In the genomic region with DNA sequence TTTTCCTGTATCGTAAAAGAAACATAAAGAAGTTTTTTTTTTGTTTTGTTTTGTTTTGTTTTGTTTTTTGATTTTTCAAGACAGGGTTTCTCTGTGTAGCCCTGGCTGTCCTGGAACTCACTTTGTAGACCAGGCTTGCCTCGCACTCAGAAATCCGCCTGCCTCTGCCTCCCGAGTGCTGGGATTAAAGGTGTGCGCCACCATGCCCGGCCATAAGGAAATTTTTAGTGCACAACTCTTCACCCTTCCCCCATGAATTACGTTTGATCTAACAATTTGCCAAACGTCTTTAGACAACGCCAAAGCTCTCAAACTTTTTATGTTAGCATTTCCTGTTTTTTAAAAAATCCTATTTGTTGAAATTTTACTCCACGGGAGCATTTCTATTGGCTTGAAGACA, we compare ENCODE assay signal across 8 mouse cellular contexts. TPM values are rescaled to one million over a fixed set of nuclear protein-coding genes. Genes with fewer than 3 reads are reported as not detected.
DNase-seq lines count a peak whose midpoint lies in the region; ATAC-seq and TF ChIP-seq lines count a peak whose summit lies in the region.
"Not testable (repeated sequence)": the region's sequence is repeated elsewhere in the genome, so short reads cannot be mapped to it uniquely, and the experiment has no call there.

No protein-coding gene starts in this region.

- not testable (repeated sequence) for DNase-seq in MEL (ENCODE audit: low read depth, low spot score); hindbrain, embryonic 14.5 days (ENCODE audit: low spot score); layer of hippocampus, adult 2 months (ENCODE audit: low spot score in 2 of 2)
- peak; percentile 93 for DNase-seq in heart, adult 11 months

- H3K4me3 ChIP-seq in MEL (ENCODE audit: control insufficient read depth in 1 of 2, insufficient read depth in 1 of 2, low read depth in 2 of 2, low read length in 2 of 2) = peak overlapping the region; percentile 52 to 58
- H3K4me3 ChIP-seq in embryonic facial prominence, embryonic 13.5 days = peak overlapping the region; percentile 99
- H3K4me3 ChIP-seq in hindbrain, embryonic 14.5 days (replicated peaks; ENCODE audit: low read length) = peak overlapping the region; percentile 77; the same call in 1 of the 2 replicates
- H3K4me3 ChIP-seq in layer of hippocampus, adult 2 months = peak overlapping the region; percentile 100
- H3K4me3 ChIP-seq in liver, embryonic 16.5 days (ENCODE audit: low read depth, low read length) = peak overlapping the region; percentile 98
- H3K4me3 ChIP-seq in midbrain, embryonic 15.5 days = peak overlapping the region; percentile 83
- H3K4me3 ChIP-seq in stomach, embryonic 15.5 days (replicated peaks) = peak overlapping the region; percentile 98

- H3K9me3 ChIP-seq in MEL (replicated peaks; ENCODE audit: insufficient read depth, low read length); embryonic facial prominence, embryonic 13.5 days; hindbrain, embryonic 14.5 days (ENCODE audit: control insufficient read depth, low read length); liver, embryonic 16.5 days (replicated peaks; ENCODE audit: control insufficient read depth, low read length); midbrain, embryonic 15.5 days; stomach, embryonic 15.5 days: not testable (repeated sequence)

- not testable (repeated sequence) for TF ChIP-seq RAD21 in MEL (IDR thresholded peaks at IDR 0.05; ENCODE audit: low read depth, low read length)

- H3K27ac ChIP-seq in MEL (ENCODE audit: control insufficient read depth, low read depth, low read length) = peak overlapping the region; percentile 89
- H3K27ac ChIP-seq in embryonic facial prominence, embryonic 13.5 days = peak overlapping the region; percentile 99
- H3K27ac ChIP-seq in hindbrain, embryonic 14.5 days = peak overlapping the region; percentile 99
- peak overlapping the region; percentile 95 for H3K27ac ChIP-seq in layer of hippocampus, adult 2 months
- peak overlapping the region; percentile 99 for H3K27ac ChIP-seq in liver, embryonic 16.5 days (ENCODE audit: low read length)
- H3K27ac ChIP-seq in midbrain, embryonic 15.5 days = peak overlapping the region; percentile 96
- H3K27ac ChIP-seq in stomach, embryonic 15.5 days = peak overlapping the region; percentile 100

- peak overlapping the region; percentile 83 for H3K4me2 ChIP-seq in embryonic facial prominence, embryonic 13.5 days
- H3K4me2 ChIP-seq in hindbrain, embryonic 14.5 days (replicated peaks) = peak overlapping the region; percentile 86
- peak overlapping the region; percentile 96 for H3K4me2 ChIP-seq in liver, embryonic 16.5 days (ENCODE audit: low read depth, low read length)
- H3K4me2 ChIP-seq in midbrain, embryonic 15.5 days = peak overlapping the region; percentile 83
- H3K4me2 ChIP-seq in stomach, embryonic 15.5 days = peak overlapping the region; percentile 90

- ATAC-seq in embryonic facial prominence, embryonic 13.5 days (ENCODE audit: insufficient number of reproducible peaks, insufficient read depth, low FRiP score, low TSS enrichment, low read depth); hindbrain, embryonic 14.5 days (ENCODE audit: low FRiP score); liver, embryonic 16.5 days (ENCODE audit: low read depth); midbrain, embryonic 15.5 days (replicated peaks); stomach, embryonic 15.5 days (ENCODE audit: insufficient read depth, low FRiP score, low read depth): not testable (repeated sequence)

- TF ChIP-seq EP300 in MEL (IDR thresholded peaks at IDR 0.05; ENCODE audit: low read depth in 1 of 2, low read length in 2 of 2) = not testable (repeated sequence)

- TF ChIP-seq CTCF in MEL (IDR thresholded peaks at IDR 0.05 in 2 of 3, conservative IDR thresholded peaks at IDR 0.05 in 1 of 3; ENCODE audit: control insufficient read depth in 1 of 3, insufficient read depth in 1 of 3, low read depth in 2 of 3, low read length in 3 of 3, poor library complexity in 1 of 3, severe bottlenecking in 1 of 3); layer of hippocampus, adult 2 months (conservative IDR thresholded peaks at IDR 0.05): not testable (repeated sequence)

- 49% methylated on average over 10 of the region's 10 CpGs for WGBS in embryonic facial prominence, embryonic 13.5 days
- 51% methylated on average over 10 of the region's 10 CpGs for whole genome bisulfite sequencing in hindbrain, embryonic 14.5 days
- WGBS in liver, embryonic 16.5 days (ENCODE audit: insufficient replicate concordance) = 32% methylated on average over 10 of the region's 10 CpGs
- 48% methylated on average over 10 of the region's 10 CpGs for WGBS in midbrain, embryonic 15.5 days
- 40% methylated on average over 10 of the region's 10 CpGs for WGBS in stomach, embryonic 15.5 days

- H3K36me3 ChIP-seq in MEL (ENCODE audit: control insufficient read depth in 1 of 2, insufficient read depth in 2 of 2, low read length in 2 of 2) = peaks cover 0 to 13% of the 10 kb centered on the region in 2 experiments
- H3K36me3 ChIP-seq in embryonic facial prominence, embryonic 13.5 days = peaks cover 43% of the 10 kb centered on the region
- peaks cover 43% of the 10 kb centered on the region for H3K36me3 ChIP-seq in hindbrain, embryonic 14.5 days (replicated peaks; ENCODE audit: control insufficient read depth, insufficient read depth)
- peaks cover 23% of the 10 kb centered on the region for H3K36me3 ChIP-seq in liver, embryonic 16.5 days (ENCODE audit: control insufficient read depth, insufficient read depth)
- peaks cover 20% of the 10 kb centered on the region for H3K36me3 ChIP-seq in midbrain, embryonic 15.5 days (replicated peaks)
- peaks cover 32% of the 10 kb centered on the region for H3K36me3 ChIP-seq in stomach, embryonic 15.5 days

- not testable (repeated sequence) for H3K27me3 ChIP-seq in MEL (ENCODE audit: control insufficient read depth in 1 of 2, insufficient read depth in 2 of 2, low read length in 2 of 2); embryonic facial prominence, embryonic 13.5 days; hindbrain, embryonic 14.5 days (ENCODE audit: control insufficient read depth, insufficient read depth, low read length); liver, embryonic 16.5 days (ENCODE audit: control insufficient read depth, insufficient read depth, low read depth, low read length); midbrain, embryonic 15.5 days (replicated peaks); stomach, embryonic 15.5 days (replicated peaks)

- H3K79me2 ChIP-seq in MEL (ENCODE audit: control insufficient read depth, insufficient read depth, low read length, poor library complexity) = peaks cover 31% of the 10 kb centered on the region

- H3K9ac ChIP-seq in MEL (ENCODE audit: control insufficient read depth, low read depth, low read length, poor library complexity, severe bottlenecking) = peak overlapping the region; percentile 62
- not testable (repeated sequence) for H3K9ac ChIP-seq in embryonic facial prominence, embryonic 13.5 days; hindbrain, embryonic 14.5 days; midbrain, embryonic 15.5 days; stomach, embryonic 15.5 days
- peak overlapping the region; percentile 97; the same call in 1 of the 2 replicates for H3K9ac ChIP-seq in liver, embryonic 16.5 days (ENCODE audit: low read depth, low read length)

- not testable (repeated sequence) for TF ChIP-seq POLR2A in MEL (IDR thresholded peaks at IDR 0.05; ENCODE audit: control insufficient read depth in 1 of 2, insufficient read depth in 1 of 2, low read depth in 1 of 2, low read length in 2 of 2, poor library complexity in 1 of 2)

- peaks cover 0 to 12% of the 10 kb centered on the region in 2 experiments; a peak in 2 of 4 replicates for H3K4me1 ChIP-seq in MEL (ENCODE audit: control insufficient read depth in 1 of 2, insufficient read depth in 2 of 2, low read length in 2 of 2)
- H3K4me1 ChIP-seq in embryonic facial prominence, embryonic 13.5 days = peaks cover 38% of the 10 kb centered on the region
- H3K4me1 ChIP-seq in hindbrain, embryonic 14.5 days (replicated peaks; ENCODE audit: control insufficient read depth, insufficient read depth, low read length) = peaks cover 30% of the 10 kb centered on the region
- H3K4me1 ChIP-seq in liver, embryonic 16.5 days (ENCODE audit: control insufficient read depth, low read depth, low read length) = peaks cover 34% of the 10 kb centered on the region
- peaks cover 52% of the 10 kb centered on the region for H3K4me1 ChIP-seq in midbrain, embryonic 15.5 days
- H3K4me1 ChIP-seq in stomach, embryonic 15.5 days = peaks cover 36% of the 10 kb centered on the region

RNA-seq across cellular contexts. Expression of gene Cfl1, which starts 0.5 kb away (rescaled TPM):
- 880 and 979 TPM in 2 replicates for total RNA-seq in MEL (2012; rRNA removed)
- 1,000 to 10,000 TPM in 1 of 2 experiments, not detected in 1; 2,037 TPM for polyA plus RNA-seq in MEL (2012; ENCODE audit: insufficient read depth in 1 of 2, insufficient read length in 2 of 2, low read depth in 1 of 2, low replicate concordance in 2 of 2, missing spikeins in 1 of 2)
- 2,535 and 2,700 TPM in 2 replicates for polyA plus RNA-seq in embryonic facial prominence, embryonic 13.5 days (2015; fragmentation: Nextera tagmentation; extraction: Ambion mirVana)
- polyA plus RNA-seq in hindbrain, embryonic 14.5 days (2014; fragmentation: Nextera tagmentation; extraction: Ambion mirVana) = 3,620 and 3,763 TPM in 2 replicates
- 1,000 to 10,000 TPM; 1,280 to 1,287 TPM for total RNA-seq in layer of hippocampus, adult 2 months (2021)
- polyA plus RNA-seq in liver, embryonic 16.5 days (2015; fragmentation: Nextera tagmentation; extraction: Ambion mirVana) = 930 and 955 TPM in 2 replicates
- 3,624 and 3,631 TPM in 2 replicates for polyA plus RNA-seq in midbrain, embryonic 15.5 days (2015; fragmentation: Nextera tagmentation; extraction: Ambion mirVana)
- polyA plus RNA-seq in stomach, embryonic 15.5 days (2015; fragmentation: Nextera tagmentation; extraction: Ambion mirVana) = 2,358 and 2,394 TPM in 2 replicates

RNA-seq across cellular contexts. Expression of gene Mus81, which starts 1.5 kb away (rescaled TPM):
- 34.3 and 38.9 TPM in 2 replicates for total RNA-seq in MEL (2012; rRNA removed)
- 10 to 100 TPM in 1 of 2 experiments, not detected in 1; 50.5 TPM for polyA plus RNA-seq in MEL (2012; ENCODE audit: insufficient read depth in 1 of 2, insufficient read length in 2 of 2, low read depth in 1 of 2, low replicate concordance in 2 of 2, missing spikeins in 1 of 2)
- 42.5 and 43.7 TPM in 2 replicates for polyA plus RNA-seq in embryonic facial prominence, embryonic 13.5 days (2015; fragmentation: Nextera tagmentation; extraction: Ambion mirVana)
- 40.0 and 41.7 TPM in 2 replicates for polyA plus RNA-seq in hindbrain, embryonic 14.5 days (2014; fragmentation: Nextera tagmentation; extraction: Ambion mirVana)
- 10 to 100 TPM; 40.9 to 42.9 TPM for total RNA-seq in layer of hippocampus, adult 2 months (2021)
- 12.7 and 15.6 TPM in 2 replicates for polyA plus RNA-seq in liver, embryonic 16.5 days (2015; fragmentation: Nextera tagmentation; extraction: Ambion mirVana)
- polyA plus RNA-seq in midbrain, embryonic 15.5 days (2015; fragmentation: Nextera tagmentation; extraction: Ambion mirVana) = 54.3 and 60.2 TPM in 2 replicates
- 35.6 and 36.3 TPM in 2 replicates for polyA plus RNA-seq in stomach, embryonic 15.5 days (2015; fragmentation: Nextera tagmentation; extraction: Ambion mirVana)

RNA-seq across cellular contexts. Expression of gene 1700020D05Rik, which starts 13.9 kb away (rescaled TPM):
- total RNA-seq in MEL (2012; rRNA removed) = 0.19 and 0.23 TPM in 2 replicates
- under 1 TPM in 1 of 2 experiments, not detected in 1; 0.78 TPM for polyA plus RNA-seq in MEL (2012; ENCODE audit: insufficient read depth in 1 of 2, insufficient read length in 2 of 2, low read depth in 1 of 2, low replicate concordance in 2 of 2, missing spikeins in 1 of 2)
- polyA plus RNA-seq in embryonic facial prominence, embryonic 13.5 days (2015; fragmentation: Nextera tagmentation; extraction: Ambion mirVana) = not detected in 2 replicates
- 0.21 and 0.58 TPM in 2 replicates for polyA plus RNA-seq in hindbrain, embryonic 14.5 days (2014; fragmentation: Nextera tagmentation; extraction: Ambion mirVana)
- 1 to 10 TPM; 6.2 to 9.1 TPM for total RNA-seq in layer of hippocampus, adult 2 months (2021)
- polyA plus RNA-seq in liver, embryonic 16.5 days (2015; fragmentation: Nextera tagmentation; extraction: Ambion mirVana) = 0.09 and 0.14 TPM in 2 replicates
- 0.17 TPM in 1 of 2 replicates, not detected in the other for polyA plus RNA-seq in midbrain, embryonic 15.5 days (2015; fragmentation: Nextera tagmentation; extraction: Ambion mirVana)
- polyA plus RNA-seq in stomach, embryonic 15.5 days (2015; fragmentation: Nextera tagmentation; extraction: Ambion mirVana) = not detected in 2 replicates

RNA-seq across cellular contexts. Expression of gene Efemp2, which starts 16.0 kb away (rescaled TPM):
- 7.5 and 10.4 TPM in 2 replicates for total RNA-seq in MEL (2012; rRNA removed)
- 10 to 100 TPM in 1 of 2 experiments, not detected in 1; 17.7 TPM for polyA plus RNA-seq in MEL (2012; ENCODE audit: insufficient read depth in 1 of 2, insufficient read length in 2 of 2, low read depth in 1 of 2, low replicate concordance in 2 of 2, missing spikeins in 1 of 2)
- 200 and 207 TPM in 2 replicates for polyA plus RNA-seq in embryonic facial prominence, embryonic 13.5 days (2015; fragmentation: Nextera tagmentation; extraction: Ambion mirVana)
- polyA plus RNA-seq in hindbrain, embryonic 14.5 days (2014; fragmentation: Nextera tagmentation; extraction: Ambion mirVana) = 37.8 and 41.1 TPM in 2 replicates
- 10 to 100 TPM; 13.2 to 14.1 TPM for total RNA-seq in layer of hippocampus, adult 2 months (2021)
- polyA plus RNA-seq in liver, embryonic 16.5 days (2015; fragmentation: Nextera tagmentation; extraction: Ambion mirVana) = 13.5 and 15.8 TPM in 2 replicates
- polyA plus RNA-seq in midbrain, embryonic 15.5 days (2015; fragmentation: Nextera tagmentation; extraction: Ambion mirVana) = 41.3 and 45.9 TPM in 2 replicates
- polyA plus RNA-seq in stomach, embryonic 15.5 days (2015; fragmentation: Nextera tagmentation; extraction: Ambion mirVana) = 145 and 152 TPM in 2 replicates

RNA-seq across cellular contexts. Expression of gene Snx32, which starts 20.6 kb away (rescaled TPM):
- total RNA-seq in MEL (2012; rRNA removed) = 1.3 and 1.8 TPM in 2 replicates
- 1 to 10 TPM in 1 of 2 experiments, not detected in 1; 2.6 TPM for polyA plus RNA-seq in MEL (2012; ENCODE audit: insufficient read depth in 1 of 2, insufficient read length in 2 of 2, low read depth in 1 of 2, low replicate concordance in 2 of 2, missing spikeins in 1 of 2)
- 9.7 and 11.7 TPM in 2 replicates for polyA plus RNA-seq in embryonic facial prominence, embryonic 13.5 days (2015; fragmentation: Nextera tagmentation; extraction: Ambion mirVana)
- 87.1 and 96.5 TPM in 2 replicates for polyA plus RNA-seq in hindbrain, embryonic 14.5 days (2014; fragmentation: Nextera tagmentation; extraction: Ambion mirVana)
- 10 to 100 TPM; 85.9 to 86.6 TPM for total RNA-seq in layer of hippocampus, adult 2 months (2021)
- polyA plus RNA-seq in liver, embryonic 16.5 days (2015; fragmentation: Nextera tagmentation; extraction: Ambion mirVana) = 5.7 and 7.2 TPM in 2 replicates
- polyA plus RNA-seq in midbrain, embryonic 15.5 days (2015; fragmentation: Nextera tagmentation; extraction: Ambion mirVana) = 106 and 111 TPM in 2 replicates
- 8.8 and 11.1 TPM in 2 replicates for polyA plus RNA-seq in stomach, embryonic 15.5 days (2015; fragmentation: Nextera tagmentation; extraction: Ambion mirVana)
